Mouse (Mus musculus): Measurements from ENCODE around the gene Ltbp1. TPM values are rescaled to one million over a fixed set of nuclear protein-coding genes. Genes with fewer than 3 reads are reported as not detected.

Gene Ltbp1
- polyA plus RNA-seq, 1 experiment from 2014 or later: 53.9 TPM

- DNase-seq (ENCODE audit: low spot score): no peak
- Histone ChIP-seq H3K36me3 (ENCODE audit: control insufficient read depth, insufficient read depth, low read length) (no peaks in the 10 kb centered on the region), H3K9me3 (ENCODE audit: control insufficient read depth, low read length) (no peaks in the 10 kb centered on the region), H3K27me3 (replicated peaks; ENCODE audit: control insufficient read depth, insufficient read depth, low read length) (no peaks in the 10 kb centered on the region), H3K27ac (replicated peaks; ENCODE audit: low read depth, low read length) (no peak overlapping the region), H3K4me3 (ENCODE audit: low read depth, low read length) (no peak overlapping the region), H3K4me1 (ENCODE audit: control insufficient read depth, insufficient read depth, low read length) (peaks cover 3% of the 10 kb centered on the region), H3K9ac (ENCODE audit: low read depth, low read length) (no peak overlapping the region), H3K4me2 (ENCODE audit: low read depth, low read length) (no peak overlapping the region)
- ATAC-seq (ENCODE audit: low read depth): no peak
Observed at GRCm38 (mm10) chr17:75082449-75082848, 77.1 kb downstream of the Ltbp1 start.

- H3K27ac ChIP-seq (replicated peaks; ENCODE audit: low read depth, low read length): 0 out of 2 replicates have a peak overlapping the region, but pooled peaks have one; percentile 7
- H3K9ac ChIP-seq (ENCODE audit: low read depth, low read length): no peak overlapping the region
- DNase-seq (ENCODE audit: low spot score) (peak; percentile 91), ATAC-seq (ENCODE audit: low read depth) (peak; percentile 81)
- no peak overlapping the region for H3K4me2 ChIP-seq (ENCODE audit: low read depth, low read length)
- H3K4me1 ChIP-seq (ENCODE audit: control insufficient read depth, insufficient read depth, low read length): peaks cover 24% of the 10 kb centered on the region
- H3K9me3 ChIP-seq (ENCODE audit: control insufficient read depth, low read length): no peaks in the 10 kb centered on the region
- 28% methylated on average over 10 of the region's 10 CpGs for WGBS
- H3K36me3 ChIP-seq (ENCODE audit: control insufficient read depth, insufficient read depth, low read length): no peaks in the 10 kb centered on the region
- H3K27me3 ChIP-seq (replicated peaks; ENCODE audit: control insufficient read depth, insufficient read depth, low read length): no peaks in the 10 kb centered on the region
- no peak overlapping the region for H3K4me3 ChIP-seq (ENCODE audit: low read depth, low read length)
Observed at GRCm38 (mm10) chr17:75087296-75087941, 82.1 kb downstream of the Ltbp1 start.

- no peaks in the 10 kb centered on the region for H3K9me3 ChIP-seq (ENCODE audit: control insufficient read depth, low read length)
- no peak overlapping the region for H3K4me2 ChIP-seq (ENCODE audit: low read depth, low read length)
- DNase-seq (ENCODE audit: low spot score): peak; percentile 51
- no peaks in the 10 kb centered on the region for H3K36me3 ChIP-seq (ENCODE audit: control insufficient read depth, insufficient read depth, low read length)
- WGBS: 44% methylated on average over 4 of the region's 4 CpGs
- H3K4me1 ChIP-seq (ENCODE audit: control insufficient read depth, insufficient read depth, low read length): peaks cover 24% of the 10 kb centered on the region
- H3K27me3 ChIP-seq (replicated peaks; ENCODE audit: control insufficient read depth, insufficient read depth, low read length): no peaks in the 10 kb centered on the region
- H3K4me3 ChIP-seq (ENCODE audit: low read depth, low read length): no peak overlapping the region
- 0 out of 2 replicates have a peak, but pooled peaks have one; percentile 35 for ATAC-seq (ENCODE audit: low read depth)
- H3K27ac ChIP-seq (replicated peaks; ENCODE audit: low read depth, low read length): no peak overlapping the region
- H3K9ac ChIP-seq (ENCODE audit: low read depth, low read length): no peak overlapping the region
Observed at GRCm38 (mm10) chr17:75088232-75088631, 82.9 kb downstream of the Ltbp1 start.

GRCm38 (mm10) chr17:75088727-75089126, 83.4 kb downstream of the Ltbp1 start:
- 0 out of 2 replicates have a peak, but pooled peaks have one; percentile 22 for ATAC-seq (ENCODE audit: low read depth)
- no peaks in the 10 kb centered on the region for H3K9me3 ChIP-seq (ENCODE audit: control insufficient read depth, low read length)
- H3K4me2 ChIP-seq (ENCODE audit: low read depth, low read length): no peak overlapping the region
- peaks cover 24% of the 10 kb centered on the region for H3K4me1 ChIP-seq (ENCODE audit: control insufficient read depth, insufficient read depth, low read length)
- H3K27ac ChIP-seq (replicated peaks; ENCODE audit: low read depth, low read length): no peak overlapping the region
- 65% methylated on average over 11 of the region's 11 CpGs for WGBS
- no peaks in the 10 kb centered on the region for H3K27me3 ChIP-seq (replicated peaks; ENCODE audit: control insufficient read depth, insufficient read depth, low read length)
- no peak overlapping the region for H3K4me3 ChIP-seq (ENCODE audit: low read depth, low read length)
- H3K36me3 ChIP-seq (ENCODE audit: control insufficient read depth, insufficient read depth, low read length): no peaks in the 10 kb centered on the region
- H3K9ac ChIP-seq (ENCODE audit: low read depth, low read length): no peak overlapping the region
- DNase-seq (ENCODE audit: low spot score): peak; percentile 74

GRCm38 (mm10) chr17:75090556-75090955, 85.2 kb downstream of the Ltbp1 start:
- ATAC-seq (ENCODE audit: low read depth): no peak
- no peaks in the 10 kb centered on the region for H3K9me3 ChIP-seq (ENCODE audit: control insufficient read depth, low read length)
- no peak overlapping the region for H3K4me3 ChIP-seq (ENCODE audit: low read depth, low read length)
- H3K9ac ChIP-seq (ENCODE audit: low read depth, low read length): no peak overlapping the region
- peaks cover 24% of the 10 kb centered on the region for H3K4me1 ChIP-seq (ENCODE audit: control insufficient read depth, insufficient read depth, low read length)
- no peak for DNase-seq (ENCODE audit: low spot score)
- no peak overlapping the region for H3K4me2 ChIP-seq (ENCODE audit: low read depth, low read length)
- H3K27me3 ChIP-seq (replicated peaks; ENCODE audit: control insufficient read depth, insufficient read depth, low read length): no peaks in the 10 kb centered on the region
- H3K36me3 ChIP-seq (ENCODE audit: control insufficient read depth, insufficient read depth, low read length): no peaks in the 10 kb centered on the region
- WGBS: 76% methylated on average over 6 of the region's 6 CpGs
- no peak overlapping the region for H3K27ac ChIP-seq (replicated peaks; ENCODE audit: low read depth, low read length)

- Histone ChIP-seq H3K9ac (ENCODE audit: low read depth, low read length) (no peak overlapping the region), H3K4me1 (ENCODE audit: control insufficient read depth, insufficient read depth, low read length) (peaks cover 13% of the 10 kb centered on the region; the same call in 1 of the 2 replicates), H3K27ac (replicated peaks; ENCODE audit: low read depth, low read length) (no peak overlapping the region), H3K4me3 (ENCODE audit: low read depth, low read length) (no peak overlapping the region), H3K4me2 (ENCODE audit: low read depth, low read length) (no peak overlapping the region), H3K36me3 (ENCODE audit: control insufficient read depth, insufficient read depth, low read length) (no peaks in the 10 kb centered on the region), H3K27me3 (replicated peaks; ENCODE audit: control insufficient read depth, insufficient read depth, low read length) (no peaks in the 10 kb centered on the region), H3K9me3 (ENCODE audit: control insufficient read depth, low read length) (no peaks in the 10 kb centered on the region)
- ATAC-seq (ENCODE audit: low read depth): no peak
- WGBS: 79% methylated on average over 3 of the region's 3 CpGs
- DNase-seq (ENCODE audit: low spot score): no peak
Observed at GRCm38 (mm10) chr17:75093563-75093962, 88.2 kb downstream of the Ltbp1 start.

- WGBS: 73% methylated on average over 9 of the region's 9 CpGs
- no peak for ATAC-seq (ENCODE audit: low read depth)
Observed at GRCm38 (mm10) chr17:75094591-75094990, 89.2 kb downstream of the Ltbp1 start.

GRCm38 (mm10) chr17:75096727-75097126, 91.4 kb downstream of the Ltbp1 start:
- no peak overlapping the region for H3K4me3 ChIP-seq (ENCODE audit: low read depth, low read length)
- 71% methylated on average over 7 of the region's 7 CpGs for WGBS
- no peak overlapping the region for H3K9ac ChIP-seq (ENCODE audit: low read depth, low read length)
- DNase-seq (ENCODE audit: low spot score) (no peak), ATAC-seq (ENCODE audit: low read depth) (no peak)
- no peaks in the 10 kb centered on the region for H3K9me3 ChIP-seq (ENCODE audit: control insufficient read depth, low read length)
- no peak overlapping the region for H3K4me2 ChIP-seq (ENCODE audit: low read depth, low read length)
- H3K27me3 ChIP-seq (replicated peaks; ENCODE audit: control insufficient read depth, insufficient read depth, low read length): no peaks in the 10 kb centered on the region
- no peak overlapping the region for H3K27ac ChIP-seq (replicated peaks; ENCODE audit: low read depth, low read length)
- no peaks in the 10 kb centered on the region for H3K36me3 ChIP-seq (ENCODE audit: control insufficient read depth, insufficient read depth, low read length)
- H3K4me1 ChIP-seq (ENCODE audit: control insufficient read depth, insufficient read depth, low read length): peaks cover 6% of the 10 kb centered on the region; the same call in 1 of the 2 replicates

More at GRCm38 (mm10) chr17:75094591-75094990, 89.2 kb downstream of the Ltbp1 start:
- H3K4me2 ChIP-seq (ENCODE audit: low read depth, low read length): no peak overlapping the region
- no peak overlapping the region for H3K4me3 ChIP-seq (ENCODE audit: low read depth, low read length)
- H3K27ac ChIP-seq (replicated peaks; ENCODE audit: low read depth, low read length): no peak overlapping the region
- DNase-seq (ENCODE audit: low spot score): no peak
- H3K9me3 ChIP-seq (ENCODE audit: control insufficient read depth, low read length): no peaks in the 10 kb centered on the region
- H3K4me1 ChIP-seq (ENCODE audit: control insufficient read depth, insufficient read depth, low read length): peaks cover 4% of the 10 kb centered on the region; the same call in 1 of the 2 replicates
- H3K27me3 ChIP-seq (replicated peaks; ENCODE audit: control insufficient read depth, insufficient read depth, low read length): no peaks in the 10 kb centered on the region
- no peaks in the 10 kb centered on the region for H3K36me3 ChIP-seq (ENCODE audit: control insufficient read depth, insufficient read depth, low read length)
- H3K9ac ChIP-seq (ENCODE audit: low read depth, low read length): no peak overlapping the region

- H3K27me3 ChIP-seq (replicated peaks; ENCODE audit: control insufficient read depth, insufficient read depth, low read length): no peaks in the 10 kb centered on the region
- H3K9me3 ChIP-seq (ENCODE audit: control insufficient read depth, low read length): no peaks in the 10 kb centered on the region
- peaks cover 11% of the 10 kb centered on the region for H3K4me1 ChIP-seq (ENCODE audit: control insufficient read depth, insufficient read depth, low read length)
- H3K27ac ChIP-seq (replicated peaks; ENCODE audit: low read depth, low read length): no peak overlapping the region
- H3K4me3 ChIP-seq (ENCODE audit: low read depth, low read length): no peak overlapping the region
- no peak overlapping the region for H3K9ac ChIP-seq (ENCODE audit: low read depth, low read length)
- H3K4me2 ChIP-seq (ENCODE audit: low read depth, low read length): no peak overlapping the region
- no peaks in the 10 kb centered on the region for H3K36me3 ChIP-seq (ENCODE audit: control insufficient read depth, insufficient read depth, low read length)
- 68% methylated on average over 3 of the region's 3 CpGs for WGBS
- DNase-seq (ENCODE audit: low spot score) (no peak), ATAC-seq (ENCODE audit: low read depth) (no peak)
Observed at GRCm38 (mm10) chr17:75097367-75097766, 92.0 kb downstream of the Ltbp1 start.

Data from embryonic facial prominence, embryonic 14.5 days (tissue).